Mouse (Mus musculus) intestine, embryonic 14.5 days (tissue): ENCODE measurements around the gene Rsph14. TPM values are rescaled to one million over a fixed set of nuclear protein-coding genes. Genes with fewer than 3 reads are reported as not detected.

Source experiments
- ATAC-seq: fragments of 200-750 bp; cut with Nextera tagmentation; replicated peaks from 2 replicates; pipeline ENCODE4 v1.8.0; 2017; ENCODE audit warnings: low read depth, moderate number of reproducible peaks, moderate TSS enrichment, moderate library complexity; ENCODE audit not compliant: low FRiP score, low TSS enrichment
- DNase-seq: peaks from one replicate; pipeline ENCODE4 v3.0.0-alpha.2; 2018; ENCODE audit warnings: low spot score
- H3K27ac ChIP-seq: fragments of 300-500 bp; sonication (generic); 2 replicates; pipeline ENCODE4 v1.5.1; 2014; ENCODE audit warnings: low read depth, mild to moderate bottlenecking, control low read depth
- H3K27me3 ChIP-seq: fragments of 300-500 bp; sonication (generic); replicated peaks from 2 replicates; pipeline ENCODE4 v1.6.1; 2014; ENCODE audit warnings: low read length, control low read depth; ENCODE audit not compliant: control insufficient read depth, insufficient read depth
- H3K36me3 ChIP-seq: fragments of 300-500 bp; sonication (generic); 2 replicates; pipeline ENCODE4 v1.6.1; 2014; ENCODE audit warnings: low read length, control low read depth; ENCODE audit not compliant: control insufficient read depth, insufficient read depth
- H3K4me1 ChIP-seq: fragments of 300-500 bp; sonication (generic); replicated peaks from 2 replicates; pipeline ENCODE4 v1.6.1; 2014; ENCODE audit warnings: low read length, control low read depth, mixed read lengths; ENCODE audit not compliant: control insufficient read depth, insufficient read depth
- H3K4me2 ChIP-seq: fragments of 300-500 bp; sonication (generic); 2 replicates; pipeline ENCODE4 v1.6.1; 2014; ENCODE audit warnings: low read length
- H3K4me3 ChIP-seq: fragments of 300-500 bp; sonication (generic); 2 replicates; pipeline ENCODE4 v1.5.1; 2014; ENCODE audit warnings: low read depth, low read length, control low read depth, mixed read lengths
- H3K9ac ChIP-seq: fragments of 300-500 bp; sonication (generic); 2 replicates; pipeline ENCODE4 v1.6.1; 2014; ENCODE audit warnings: mild to moderate bottlenecking, low read length
- H3K9me3 ChIP-seq: fragments of 300-500 bp; sonication (generic); 2 replicates; pipeline ENCODE4 v1.6.1; 2016; ENCODE audit warnings: low read length, control low read depth; ENCODE audit not compliant: control insufficient read depth
- WGBS: fragments of 180-500 bp; shearing (Covaris S2); extraction: QIAGEN DNeasy Blood & Tissue Kit; methylation state at CpG from one replicate; pipeline ENCODE4 v1.1.7; 2014; 5-methylcytosine and 5-hydroxymethylcytosine counted together
- polyA plus RNA-seq: library from polyadenylated mRNA; unstranded; fragments of >200 nt; fragmentation: Nextera tagmentation; extraction: Ambion mirVana; gene quantifications from 2 replicates; pipeline ENCODE4 v1.2.1, GENCODE M21; 2014

Gene Rsph14
- polyA plus RNA-seq, 1 experiment from 2014 or later, result not detected

GRCm38 (mm10) chr10:75063301-75063965 is 31.0 kb upstream of the Rsph14 start:
- no peaks in the 10 kb centered on the region for H3K27me3 ChIP-seq
- DNase-seq (no peak), ATAC-seq (no peak)
- H3K27ac ChIP-seq, result no peak overlapping the region
- H3K36me3 ChIP-seq, result no peaks in the 10 kb centered on the region; the same call in 1 of the 2 replicates
- peaks cover 47% of the 10 kb centered on the region for H3K4me1 ChIP-seq
- WGBS, result 55% methylated on average over 12 of the region's 12 CpGs
- H3K9ac ChIP-seq, result no peak overlapping the region
- peak overlapping the region; percentile 18 for H3K4me3 ChIP-seq
- H3K9me3 ChIP-seq, result no peaks in the 10 kb centered on the region
- peak overlapping the region; percentile 60 for H3K4me2 ChIP-seq

GRCm38 (mm10) chr10:75062621-75063020 is 30.2 kb upstream of the Rsph14 start:
- H3K9ac ChIP-seq, result no peak overlapping the region
- peaks cover 41% of the 10 kb centered on the region for H3K4me1 ChIP-seq
- H3K4me2 ChIP-seq, result peak overlapping the region; percentile 60
- ATAC-seq (no peak), DNase-seq (no peak)
- no peaks in the 10 kb centered on the region for H3K27me3 ChIP-seq
- peak overlapping the region; percentile 79 for H3K4me3 ChIP-seq
- no peaks in the 10 kb centered on the region for H3K9me3 ChIP-seq
- H3K27ac ChIP-seq, result no peak overlapping the region
- WGBS, result 36% methylated on average over 6 of the region's 6 CpGs
- H3K36me3 ChIP-seq, result no peaks in the 10 kb centered on the region; the same call in 1 of the 2 replicates

GRCm38 (mm10) chr10:75062189-75062561 is 29.8 kb upstream of the Rsph14 start:
- Histone ChIP-seq H3K27me3 (no peaks in the 10 kb centered on the region), H3K4me1 (peaks cover 36% of the 10 kb centered on the region), H3K27ac (no peak overlapping the region), H3K36me3 (no peaks in the 10 kb centered on the region; the same call in 1 of the 2 replicates), H3K4me2 (peak overlapping the region; percentile 60), H3K9ac (peak overlapping the region; percentile 65), H3K9me3 (no peaks in the 10 kb centered on the region), H3K4me3 (peak overlapping the region; percentile 79)
- DNase-seq (peak; percentile 63), ATAC-seq (no peak)
- 12% methylated on average over 6 of the region's 6 CpGs for WGBS

- H3K27me3 ChIP-seq, result no peaks in the 10 kb centered on the region
- H3K9me3 ChIP-seq, result no peaks in the 10 kb centered on the region
- ATAC-seq (no peak), DNase-seq (peak; percentile 74)
- peak overlapping the region; percentile 79 for H3K4me3 ChIP-seq
- WGBS, result 1% methylated on average over 71 of the region's 71 CpGs
- H3K4me1 ChIP-seq, result peaks cover 36% of the 10 kb centered on the region
- no peaks in the 10 kb centered on the region; the same call in 1 of the 2 replicates for H3K36me3 ChIP-seq
- H3K4me2 ChIP-seq, result peak overlapping the region; percentile 60
- no peak overlapping the region for H3K27ac ChIP-seq
- H3K9ac ChIP-seq, result peak overlapping the region; percentile 65
Observed at GRCm38 (mm10) chr10:75061341-75062188, 29.2 kb upstream of the Rsph14 start.

- ATAC-seq (peak; percentile 18; the same call in 1 of the 2 replicates), DNase-seq (peak; percentile 78)
- Histone ChIP-seq H3K27me3 (no peaks in the 10 kb centered on the region), H3K4me2 (peak overlapping the region; percentile 60), H3K4me1 (peaks cover 38% of the 10 kb centered on the region), H3K36me3 (no peaks in the 10 kb centered on the region; the same call in 1 of the 2 replicates), H3K4me3 (peak overlapping the region; percentile 79), H3K27ac (0 out of 2 replicates have a peak overlapping the region, but pooled peaks have one; percentile 11), H3K9ac (peak overlapping the region; percentile 65), H3K9me3 (no peaks in the 10 kb centered on the region)
- WGBS, result under 1% methylated on average over 44 of the region's 48 CpGs
Observed at GRCm38 (mm10) chr10:75060843-75061235, 28.5 kb upstream of the Rsph14 start.

- peak; percentile 78 for DNase-seq
- Histone ChIP-seq H3K9me3 (no peaks in the 10 kb centered on the region), H3K27ac (0 out of 2 replicates have a peak within 1 kb of the TSS, but pooled peaks have one; percentile 11), H3K27me3 (no peaks in the 10 kb centered on the region), H3K36me3 (no peaks in the 10 kb centered on the region; the same call in 1 of the 2 replicates), H3K4me1 (peaks cover 33% of the 10 kb centered on the region), H3K9ac (peak within 1 kb of the TSS; percentile 65), H3K4me2 (peak within 1 kb of the TSS; percentile 60), H3K4me3 (peak within 1 kb of the TSS; percentile 79)
- ATAC-seq, result peak; percentile 82
- 2% methylated on average over 42 of the region's 73 CpGs for WGBS
Observed at GRCm38 (mm10) chr10:75060217-75060842, 27.9 kb upstream of the Rsph14 start, which contains the start of gene Bcr. TSS of gene Bcr (plus strand) at chr10:75060592.

GRCm38 (mm10) chr10:75059396-75059795 is 27.0 kb upstream of the Rsph14 start:
- no peaks in the 10 kb centered on the region for H3K27me3 ChIP-seq
- H3K27ac ChIP-seq, result no peak overlapping the region
- peaks cover 40% of the 10 kb centered on the region for H3K4me1 ChIP-seq
- H3K9me3 ChIP-seq, result no peaks in the 10 kb centered on the region
- ATAC-seq (no peak), DNase-seq (peak; percentile 71)
- H3K36me3 ChIP-seq, result no peaks in the 10 kb centered on the region
- peak overlapping the region; percentile 60 for H3K4me2 ChIP-seq
- no peak overlapping the region for H3K9ac ChIP-seq
- WGBS, result 2% methylated on average over 11 of the region's 11 CpGs
- H3K4me3 ChIP-seq, result no peak overlapping the region

- ATAC-seq, result no peak
- H3K4me2 ChIP-seq, result 0 out of 2 replicates have a peak overlapping the region, but pooled peaks have one; percentile 60
- DNase-seq, result no peak
Observed at GRCm38 (mm10) chr10:75058761-75059395, 26.5 kb upstream of the Rsph14 start.

More at GRCm38 (mm10) chr10:75058761-75059395, 26.5 kb upstream of the Rsph14 start:
- Histone ChIP-seq H3K27ac (no peak overlapping the region), H3K4me1 (peaks cover 45% of the 10 kb centered on the region), H3K36me3 (no peaks in the 10 kb centered on the region), H3K27me3 (no peaks in the 10 kb centered on the region), H3K9ac (no peak overlapping the region), H3K9me3 (no peaks in the 10 kb centered on the region), H3K4me3 (no peak overlapping the region)
- 36% methylated on average over 9 of the region's 9 CpGs for WGBS
